Mouse (Mus musculus) neural tube, embryonic 14.5 days (tissue): ENCODE results near the gene Zfr. TPM values are rescaled to one million over a fixed set of nuclear protein-coding genes. Genes with fewer than 3 reads are reported as not detected.
"Not testable (repeated sequence)": the region's sequence is repeated elsewhere in the genome, so short reads cannot be mapped to it uniquely, and the experiment has no call there.

ENCODE experiments used
- ATAC-seq: fragments of 200-750 bp; cut with Nextera tagmentation; 2 replicates; pipeline ENCODE4 v1.8.0; 2017; ENCODE audit warnings: low read depth, mild to moderate bottlenecking, moderate TSS enrichment, moderate library complexity
- H3K27ac ChIP-seq: fragments of 300-500 bp; sonication (generic); 2 replicates; pipeline ENCODE4 v1.5.1; 2014; ENCODE audit warnings: low read depth, mild to moderate bottlenecking, control low read depth, low read length, moderate library complexity, mixed read lengths
- H3K27me3 ChIP-seq: fragments of 300-500 bp; sonication (generic); 2 replicates; pipeline ENCODE4 v1.6.1; 2014; ENCODE audit warnings: low read length; ENCODE audit not compliant: control insufficient read depth, insufficient read depth
- H3K36me3 ChIP-seq: fragments of 300-500 bp; sonication (generic); 2 replicates; pipeline ENCODE4 v1.6.1; 2014; ENCODE audit warnings: low read length, mixed read lengths; ENCODE audit not compliant: control insufficient read depth, insufficient read depth
- H3K4me1 ChIP-seq: fragments of 300-500 bp; sonication (generic); 2 replicates; pipeline ENCODE4 v1.6.1; 2014; ENCODE audit warnings: low read length; ENCODE audit not compliant: control insufficient read depth, insufficient read depth
- H3K4me2 ChIP-seq: fragments of 300-500 bp; sonication (generic); 2 replicates; pipeline ENCODE4 v1.6.1; 2014; ENCODE audit warnings: mild to moderate bottlenecking, low read depth, low read length, control low read depth
- H3K4me3 ChIP-seq: fragments of 300-500 bp; sonication (generic); 2 replicates; pipeline ENCODE4 v1.5.1; 2014; ENCODE audit warnings: low read depth, low read length, control low read depth, mixed read lengths
- H3K9ac ChIP-seq: fragments of 300-500 bp; sonication (generic); replicated peaks from 2 replicates; pipeline ENCODE4 v1.6.1; 2014; ENCODE audit warnings: low read depth, mild to moderate bottlenecking, control low read depth, low read length, mixed read lengths
- H3K9me3 ChIP-seq: fragments of 300-500 bp; sonication (generic); 2 replicates; pipeline ENCODE4 v1.6.1; 2016; ENCODE audit warnings: low read length; ENCODE audit not compliant: control insufficient read depth
- WGBS: fragments of 180-500 bp; shearing (Covaris S2); extraction: QIAGEN DNeasy Blood & Tissue Kit; methylation state at CpG from one replicate; pipeline ENCODE4 v1.1.7; 2014; 5-methylcytosine and 5-hydroxymethylcytosine counted together
- polyA plus RNA-seq: library from polyadenylated mRNA; unstranded; fragments of >200 nt; fragmentation: Nextera tagmentation; extraction: Ambion mirVana; gene quantifications from 2 replicates; pipeline ENCODE4 v1.2.1, GENCODE M21; 2014

Zfr gene
- polyA plus RNA-seq, 1 experiment from 2014 or later: 266 TPM

GRCm38 (mm10) chr15:12114546-12114945, 3.1 kb upstream of the Zfr start:
- no peak overlapping the region for H3K27ac ChIP-seq
- no peak overlapping the region for H3K9ac ChIP-seq
- 70% methylated on average over 6 of the region's 6 CpGs for WGBS
- H3K9me3 ChIP-seq: no peaks in the 10 kb centered on the region
- no peaks in the 10 kb centered on the region for H3K36me3 ChIP-seq
- H3K27me3 ChIP-seq: no peaks in the 10 kb centered on the region
- no peak overlapping the region for H3K4me3 ChIP-seq
- H3K4me2 ChIP-seq: no peak overlapping the region
- no peak for ATAC-seq
- peaks cover 7% of the 10 kb centered on the region; the same call in 1 of the 2 replicates for H3K4me1 ChIP-seq

- WGBS: 27% methylated on average over 6 of the region's 6 CpGs
- no peak overlapping the region for H3K4me2 ChIP-seq
- H3K27me3 ChIP-seq: no peaks in the 10 kb centered on the region
These were observed 1.9 kb upstream of the Zfr start for GRCm38 (mm10) chr15:12115722-12116230.

GRCm38 (mm10) chr15:12118093-12118431, 431 bp downstream of the Zfr start:
- peak overlapping the region; percentile 92 for H3K27ac ChIP-seq
- peak; percentile 49; the same call in 1 of the 2 replicates for ATAC-seq

More at GRCm38 (mm10) chr15:12115722-12116230, 1.9 kb upstream of the Zfr start:
- ATAC-seq: no peak
- H3K4me1 ChIP-seq: peaks cover 7% of the 10 kb centered on the region; the same call in 1 of the 2 replicates
- no peak overlapping the region for H3K27ac ChIP-seq
- H3K36me3 ChIP-seq: no peaks in the 10 kb centered on the region
- no peak overlapping the region for H3K4me3 ChIP-seq
- H3K9me3 ChIP-seq: no peaks in the 10 kb centered on the region
- no peak overlapping the region for H3K9ac ChIP-seq

GRCm38 (mm10) chr15:12118432-12119128, 949 bp downstream of the Zfr start:
- H3K36me3 ChIP-seq: no peaks in the 10 kb centered on the region
- H3K27ac ChIP-seq: peak overlapping the region; percentile 92
- H3K27me3 ChIP-seq: no peaks in the 10 kb centered on the region
- peak; percentile 62 for ATAC-seq
- no peaks in the 10 kb centered on the region for H3K9me3 ChIP-seq
- peak overlapping the region; percentile 87 for H3K4me2 ChIP-seq
- H3K4me1 ChIP-seq: peaks cover 7% of the 10 kb centered on the region; the same call in 1 of the 2 replicates
- peak overlapping the region; percentile 97 for H3K4me3 ChIP-seq
- H3K9ac ChIP-seq: peak overlapping the region; percentile 92
- under 1% methylated on average over 44 of the region's 61 CpGs for WGBS

More at GRCm38 (mm10) chr15:12118093-12118431, 431 bp downstream of the Zfr start:
- H3K4me2 ChIP-seq: peak overlapping the region; percentile 51; the same call in 1 of the 2 replicates
- 0% methylated on average over 24 of the region's 43 CpGs for WGBS
- peak overlapping the region; percentile 92 for H3K9ac ChIP-seq
- H3K27me3 ChIP-seq: no peaks in the 10 kb centered on the region
- peaks cover 7% of the 10 kb centered on the region; the same call in 1 of the 2 replicates for H3K4me1 ChIP-seq
- no peaks in the 10 kb centered on the region for H3K36me3 ChIP-seq
- peak overlapping the region; percentile 97 for H3K4me3 ChIP-seq
- no peaks in the 10 kb centered on the region for H3K9me3 ChIP-seq

GRCm38 (mm10) chr15:12119129-12119466, 1.5 kb downstream of the Zfr start:
- Histone ChIP-seq H3K4me2 (peak overlapping the region; percentile 87), H3K36me3 (no peaks in the 10 kb centered on the region), H3K4me3 (peak overlapping the region; percentile 97), H3K27ac (peak overlapping the region; percentile 92), H3K4me1 (peaks cover 7% of the 10 kb centered on the region; the same call in 1 of the 2 replicates), H3K27me3 (no peaks in the 10 kb centered on the region), H3K9me3 (no peaks in the 10 kb centered on the region), H3K9ac (peak overlapping the region; percentile 92)
- 5% methylated on average over 7 of the region's 7 CpGs for WGBS
- ATAC-seq: no peak

GRCm38 (mm10) chr15:12124913-12125312, 7.3 kb downstream of the Zfr start:
- Histone ChIP-seq H3K27me3 (no peaks in the 10 kb centered on the region), H3K36me3 (no peaks in the 10 kb centered on the region), H3K27ac (no peak overlapping the region), H3K4me2 (no peak overlapping the region), H3K9me3 (no peaks in the 10 kb centered on the region), H3K4me1 (no peaks in the 10 kb centered on the region), H3K9ac (no peak overlapping the region), H3K4me3 (no peak overlapping the region)
- WGBS: 95% methylated on average over 1 of the region's 1 CpGs
- ATAC-seq: no peak

- not testable (repeated sequence) for H3K9ac ChIP-seq, H3K4me1 ChIP-seq, H3K27me3 ChIP-seq, H3K4me3 ChIP-seq, H3K9me3 ChIP-seq, ATAC-seq, H3K27ac ChIP-seq, H3K4me2 ChIP-seq, H3K36me3 ChIP-seq
- WGBS: 93% methylated on average over 3 of the region's 3 CpGs
These were observed 13.2 kb downstream of the Zfr start for GRCm38 (mm10) chr15:12130871-12131270.

GRCm38 (mm10) chr15:12134546-12134945, 16.9 kb downstream of the Zfr start:
- no peaks in the 10 kb centered on the region for H3K4me1 ChIP-seq
- H3K9me3 ChIP-seq: no peaks in the 10 kb centered on the region
- no peak overlapping the region for H3K4me2 ChIP-seq
- no peak for ATAC-seq
- no peaks in the 10 kb centered on the region for H3K27me3 ChIP-seq
- no peak overlapping the region for H3K27ac ChIP-seq
- 58% methylated on average over 1 of the region's 1 CpGs for WGBS
- no peak overlapping the region for H3K9ac ChIP-seq
- peaks cover 7% of the 10 kb centered on the region; the same call in 1 of the 2 replicates for H3K36me3 ChIP-seq
- no peak overlapping the region for H3K4me3 ChIP-seq

GRCm38 (mm10) chr15:12135368-12135767, 17.7 kb downstream of the Zfr start:
- 13% methylated on average over 3 of the region's 3 CpGs for WGBS
- Histone ChIP-seq H3K9me3 (no peaks in the 10 kb centered on the region), H3K36me3 (peaks cover 7% of the 10 kb centered on the region; the same call in 1 of the 2 replicates), H3K4me1 (no peaks in the 10 kb centered on the region), H3K27ac (no peak overlapping the region), H3K4me3 (no peak overlapping the region), H3K9ac (no peak overlapping the region), H3K27me3 (no peaks in the 10 kb centered on the region), H3K4me2 (no peak overlapping the region)
- no peak for ATAC-seq
